Mouse (Mus musculus) adrenal gland, postnatal 14 days (tissue): ENCODE measurements around the gene 4933405L10Rik. TPM values are rescaled to one million over a fixed set of nuclear protein-coding genes. Genes with fewer than 3 reads are reported as not detected.

Experiments used
- DNase-seq: peaks from one replicate; pipeline ENCODE4 v3.0.0; 2021; ENCODE audit warnings: mixed read lengths
- long read RNA-seq, 2 experiments: library from polyadenylated mRNA; stranded (forward); transcript quantifications; one replicate each; pipeline ENCODE4 v2.0.0; 2021
- total RNA-seq: library from RNA; stranded (reverse); gene quantifications from 2 replicates; pipeline ENCODE4 v1.2.3, GENCODE M21; 2021

4933405L10Rik gene
- not detected in 2 replicates for total RNA-seq
- long read RNA-seq, experiment 1, result 0 reads
- long read RNA-seq, experiment 2, result 0 reads

- DNase-seq, result peak; percentile 92
Measured at GRCm38 (mm10) chr8:105707498-105708403, at the start of gene 4933405L10Rik, which contains the start of gene Enkd1. 4933405L10Rik (plus strand) TSS chr8:105707655. Enkd1 (minus strand) TSS chr8:105708210.

DNA sequence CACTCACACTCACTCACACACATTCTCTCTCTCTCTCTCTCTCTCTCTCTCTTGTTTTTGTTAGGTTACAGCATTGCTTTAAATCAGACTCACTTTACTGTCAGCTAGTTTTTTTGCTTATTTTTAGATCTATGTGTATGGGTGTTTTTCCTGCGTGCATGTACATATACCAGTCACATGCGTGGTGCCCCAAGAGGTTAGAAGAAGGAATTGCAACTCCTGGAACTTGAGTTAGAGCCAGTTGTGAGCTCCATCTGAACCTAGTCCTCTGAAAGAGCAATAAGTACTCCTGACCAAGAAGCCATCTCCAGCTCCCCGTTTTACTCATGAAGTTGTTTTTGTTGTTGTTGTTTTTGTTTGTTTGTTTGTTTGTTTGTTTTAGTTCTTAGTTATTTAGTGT, 46.3 kb upstream of the 4933405L10Rik start:
- peak; percentile 41 for DNase-seq

- DNase-seq, result no peak
Measured at GRCm38 (mm10) chr8:105677891-105678290, 29.6 kb upstream of the 4933405L10Rik start.

- no peak for DNase-seq
Measured at GRCm38 (mm10) chr8:105685325-105685724, 22.1 kb upstream of the 4933405L10Rik start.

DNA sequence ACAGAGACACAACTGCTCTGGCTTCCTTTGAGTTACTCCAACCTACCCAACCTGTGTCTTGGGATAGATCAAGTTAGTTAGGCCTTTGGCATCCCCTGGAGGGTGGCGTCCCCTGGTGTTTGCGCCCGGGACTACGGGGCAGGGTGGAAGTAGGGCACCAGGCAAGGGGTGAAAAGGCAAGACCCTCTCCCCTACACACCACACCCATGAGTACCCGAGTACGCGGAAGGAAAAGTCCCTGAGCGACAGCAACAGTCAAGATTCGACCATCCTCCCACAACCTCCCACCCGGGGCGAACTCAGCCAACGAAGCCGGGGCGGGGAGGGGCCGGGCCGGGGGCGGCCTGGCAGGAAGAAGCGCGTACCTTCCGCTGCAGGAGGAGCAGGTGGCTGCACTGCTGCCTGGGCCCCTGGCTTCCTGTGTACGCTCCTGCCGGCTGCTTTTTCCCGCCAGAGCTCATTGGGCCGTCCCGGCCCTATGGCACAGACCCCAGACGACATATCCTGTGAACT, 21.6 kb upstream of the 4933405L10Rik start, which contains the start of gene Carmil2:
TSS of gene Carmil2 (plus strand) at position 479 of the 513 bp plus-strand sequence.
- peak; percentile 84 for DNase-seq

DNA sequence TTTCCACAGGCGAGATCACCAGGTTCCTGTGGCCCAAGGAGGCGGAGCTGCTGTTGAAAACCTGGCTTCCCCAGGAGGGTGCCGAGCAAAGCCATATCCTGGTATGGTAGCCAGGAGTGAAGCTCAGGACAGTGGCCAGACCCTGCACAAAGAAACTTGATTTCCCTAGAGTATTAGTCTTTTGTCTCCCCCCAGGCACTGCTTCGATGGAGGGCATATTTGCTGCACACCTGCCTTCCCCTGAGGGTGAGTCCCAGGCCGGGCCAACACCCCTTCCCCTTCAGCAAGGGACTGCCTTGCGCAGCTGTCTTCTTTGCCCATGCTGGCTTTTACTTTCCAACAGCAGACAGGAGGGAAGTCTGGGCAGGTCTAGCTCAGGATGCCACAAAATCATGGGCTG, 20.9 kb upstream of the 4933405L10Rik start:
- DNase-seq, result no peak

GRCm38 (mm10) chr8:105687512-105687911, 19.9 kb upstream of the 4933405L10Rik start:
- no peak for DNase-seq

GRCm38 (mm10) chr8:105688242-105688752, 19.2 kb upstream of the 4933405L10Rik start:
- no peak for DNase-seq

GRCm38 (mm10) chr8:105689256-105689982, 18.0 kb upstream of the 4933405L10Rik start:
- no peak for DNase-seq

GRCm38 (mm10) chr8:105689983-105690360, 17.5 kb upstream of the 4933405L10Rik start:
- no peak for DNase-seq

- no peak for DNase-seq
Measured at GRCm38 (mm10) chr8:105690978-105691377, 16.5 kb upstream of the 4933405L10Rik start.

DNA sequence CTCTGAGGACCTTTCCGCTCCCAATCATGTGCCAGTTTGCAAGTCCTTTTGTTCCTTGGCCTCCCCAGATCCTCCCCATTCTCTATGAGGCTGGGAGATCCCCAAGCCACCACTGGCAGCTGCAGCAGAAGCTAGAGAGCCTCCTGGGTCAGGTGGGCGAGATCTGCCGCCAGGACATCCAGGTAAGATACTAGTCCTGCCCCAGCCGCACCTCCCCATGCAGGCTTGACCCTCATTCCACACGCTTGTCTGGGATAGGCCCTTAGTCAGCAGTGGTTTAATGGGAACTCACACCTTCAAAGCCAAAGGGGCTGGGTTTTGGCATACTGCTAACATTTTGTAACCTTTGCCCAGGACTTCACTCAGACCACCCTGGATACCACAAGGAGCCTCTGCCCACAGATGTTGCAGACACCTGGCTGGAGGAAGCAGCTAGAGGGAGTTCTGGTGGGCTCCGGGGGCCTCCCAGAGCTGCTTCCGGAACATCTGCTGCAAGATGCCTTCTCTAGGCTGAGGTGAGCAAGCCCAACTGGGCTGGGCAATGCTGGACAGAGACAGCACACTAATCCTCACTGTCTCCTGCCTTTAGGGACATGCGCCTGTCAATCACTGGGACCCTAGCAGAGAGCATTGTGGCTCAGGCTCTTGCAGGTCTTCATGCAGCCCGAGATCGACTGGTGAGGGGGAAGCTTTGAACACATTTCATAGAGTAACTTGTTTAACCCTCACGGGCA, 14.8 kb upstream of the 4933405L10Rik start:
- DNase-seq, result no peak

DNA sequence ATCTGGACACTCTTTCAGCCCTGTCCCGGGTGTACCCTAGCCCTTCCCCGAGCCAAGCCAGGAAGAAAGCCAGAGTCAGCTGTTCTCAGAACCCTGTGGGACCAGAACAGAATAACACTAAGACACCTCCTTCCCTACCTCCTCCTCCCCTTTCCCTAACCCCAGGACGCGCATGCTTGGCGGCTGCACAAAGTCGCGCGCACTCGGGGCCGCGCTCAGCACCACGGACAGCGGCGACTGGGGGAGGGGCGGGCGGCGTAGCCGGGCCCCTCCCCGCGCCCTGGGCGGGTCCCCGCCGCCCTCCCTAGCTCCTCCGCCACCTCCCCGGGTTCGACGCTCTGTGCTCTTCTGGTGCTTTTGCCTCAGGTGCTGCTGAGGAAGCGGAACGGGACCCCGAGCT, 13.8 kb upstream of the 4933405L10Rik start:
- DNase-seq, result peak; percentile 90

DNA sequence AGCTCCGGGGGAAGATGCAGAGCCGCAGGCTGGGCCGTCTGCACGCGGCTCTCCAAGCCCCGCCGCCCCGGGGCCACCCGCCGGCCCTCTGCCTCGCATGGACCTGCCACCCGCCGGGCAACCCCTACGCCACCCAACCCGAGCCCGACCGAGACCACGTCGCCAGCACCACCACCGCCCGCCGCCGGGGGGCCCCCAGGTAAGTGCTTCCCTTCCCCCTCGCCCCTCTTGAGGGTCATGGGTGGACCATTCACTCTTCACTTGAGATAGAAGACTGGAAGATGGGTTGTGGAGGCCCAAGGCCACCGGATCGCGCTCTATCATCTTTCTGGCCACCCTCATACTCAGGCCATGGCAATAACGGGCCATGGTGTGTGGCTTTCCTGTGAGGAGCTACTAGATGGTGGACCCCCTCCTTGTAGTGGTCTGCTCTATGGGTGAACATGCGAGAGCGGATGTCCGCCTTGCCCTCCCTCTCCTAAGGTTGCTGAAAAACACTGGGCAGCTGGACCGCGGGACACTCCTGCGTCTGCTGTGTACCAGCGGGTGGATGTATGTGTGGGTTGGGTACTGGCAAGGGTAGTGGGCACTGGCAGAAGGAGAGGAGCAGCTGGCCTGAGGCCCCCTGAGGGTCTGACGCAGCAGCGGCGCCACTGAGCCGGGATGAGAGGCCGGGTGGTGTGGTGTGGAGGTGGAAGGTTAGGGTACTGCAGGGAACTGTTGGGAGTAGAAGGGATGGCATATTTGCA, 13.2 kb upstream of the 4933405L10Rik start:
- peak; percentile 50 for DNase-seq

DNA sequence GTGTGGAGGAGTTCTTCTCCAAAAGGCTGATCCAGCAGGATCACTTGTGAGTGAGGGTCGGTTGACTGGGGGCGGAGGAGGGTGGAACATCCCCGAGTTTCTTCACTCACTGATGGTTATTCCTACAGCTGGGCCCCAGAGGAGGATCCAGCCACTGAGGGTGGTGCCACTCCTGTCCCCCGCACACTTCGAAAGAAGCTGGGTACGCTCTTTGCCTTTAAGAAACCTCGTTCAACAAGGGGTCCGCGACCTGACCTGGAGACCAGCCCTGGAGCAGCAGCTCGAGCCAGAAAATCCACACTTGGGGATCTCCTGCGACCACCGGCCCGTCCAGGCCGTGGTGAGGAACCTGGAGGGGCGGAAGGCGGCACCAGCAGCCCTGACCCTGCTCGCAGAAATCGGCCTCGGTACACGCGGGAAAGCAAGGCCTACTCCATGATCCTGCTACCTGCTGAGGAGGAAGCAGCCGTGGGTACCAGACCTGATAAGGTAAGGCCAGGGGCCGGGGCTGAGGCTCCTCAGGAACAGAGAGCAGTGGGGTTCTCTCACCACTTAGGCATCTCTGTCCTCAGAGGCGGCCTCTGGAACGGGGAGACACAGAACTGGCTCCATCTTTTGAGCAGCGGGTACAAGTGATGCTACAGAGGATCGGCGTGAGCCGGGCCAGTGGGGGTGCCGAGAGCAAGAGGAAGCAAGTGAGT, 12.2 kb upstream of the 4933405L10Rik start:
- DNase-seq, result no peak

DNA sequence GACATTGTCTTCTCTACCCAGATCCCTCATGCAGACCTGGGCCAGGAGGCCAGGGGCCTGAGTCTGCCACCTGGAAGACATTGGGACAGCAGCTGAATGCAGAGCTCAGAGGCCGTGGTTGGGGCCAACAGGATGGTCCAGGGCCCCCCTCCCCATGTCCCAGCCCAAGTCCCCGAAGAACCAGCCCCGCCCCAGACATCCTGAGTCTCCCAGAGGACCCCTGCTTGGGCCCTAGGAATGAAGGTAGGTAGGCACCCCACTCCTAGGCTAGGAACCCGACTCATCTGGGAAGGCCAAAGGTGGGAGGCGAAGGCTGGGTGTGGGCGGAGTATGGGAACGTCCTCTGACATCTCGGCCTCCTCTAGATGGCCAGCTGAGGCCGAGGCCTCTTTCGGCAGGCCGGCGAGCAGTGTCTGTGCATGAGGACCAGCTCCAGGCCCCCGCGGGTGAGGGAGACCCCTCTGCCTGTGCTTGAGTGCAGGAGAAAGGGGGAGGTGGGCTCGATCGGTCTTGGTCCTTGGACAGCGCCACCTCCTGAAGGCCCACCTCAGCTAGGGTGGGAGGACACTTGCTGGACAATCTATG, 10.2 kb upstream of the 4933405L10Rik start:
- no peak for DNase-seq

- no peak for DNase-seq
Measured at GRCm38 (mm10) chr8:105698734-105699133, 8.7 kb upstream of the 4933405L10Rik start.

DNA sequence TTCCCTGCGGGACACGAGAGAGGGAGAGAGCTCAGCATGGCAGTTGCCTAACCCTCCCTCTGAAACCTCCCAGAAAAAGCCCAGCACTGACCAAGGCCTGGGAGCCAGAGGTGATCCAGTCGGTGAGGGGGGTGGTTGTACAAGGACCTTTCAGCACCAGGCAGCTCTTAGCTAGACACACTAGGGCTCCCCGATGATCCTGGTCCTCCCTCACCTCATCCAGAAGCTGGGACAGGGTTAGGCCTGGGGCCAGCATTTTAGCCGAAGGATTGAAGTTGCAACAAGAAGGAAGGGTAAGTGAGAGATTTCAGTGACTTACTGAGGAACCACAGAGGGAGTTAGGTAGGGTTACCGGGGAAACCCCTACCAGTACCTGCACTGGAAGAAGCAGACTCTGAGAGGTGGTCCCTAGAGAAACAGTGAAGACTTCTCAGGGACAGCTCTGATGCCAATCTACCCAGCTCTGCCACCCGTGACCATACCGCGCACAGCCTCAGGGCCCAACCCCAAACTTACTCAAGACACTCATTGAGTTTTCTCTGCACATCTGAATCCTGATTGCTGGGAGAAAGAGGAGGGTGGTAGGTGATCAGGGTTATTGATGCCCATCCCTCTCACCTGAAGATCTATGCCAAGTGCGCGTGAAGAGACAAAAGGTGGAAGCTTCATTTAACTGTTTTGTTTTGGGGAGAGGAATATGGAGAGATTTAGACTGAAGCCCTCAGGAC, 7.8 kb upstream of the 4933405L10Rik start:
- DNase-seq, result no peak

DNA sequence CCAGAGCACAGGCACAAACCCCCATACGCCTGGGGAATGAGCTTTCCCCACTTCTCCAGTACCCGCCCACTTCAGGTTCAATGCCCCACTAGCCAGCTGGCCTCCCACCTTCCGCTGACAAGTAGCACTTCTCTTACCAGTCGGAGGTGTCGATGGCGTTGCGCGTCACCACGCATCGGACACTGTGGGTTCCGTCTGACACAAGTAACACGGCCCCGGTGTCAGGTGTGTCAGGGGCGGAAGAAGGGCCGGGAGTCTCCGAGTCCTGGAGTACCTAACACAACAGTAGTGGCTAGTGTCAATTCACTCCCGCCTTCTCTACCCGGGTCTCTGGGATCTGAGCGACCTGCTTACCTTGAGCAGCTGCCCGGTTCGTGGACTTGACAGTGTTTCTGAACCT, 6.9 kb upstream of the 4933405L10Rik start:
- peak; percentile 68 for DNase-seq
